Mouse (Mus musculus) mature B cell (primary cell): ENCODE data around the gene Il1r1.

ENCODE experiments used
- in situ Hi-C: fragments of 300-500 bp; cut with MboI; formaldehyde crosslinking; loops from 2 replicates; pipeline ENCODE4 v1.14.3; 2019

Il1r1 gene

DNA sequence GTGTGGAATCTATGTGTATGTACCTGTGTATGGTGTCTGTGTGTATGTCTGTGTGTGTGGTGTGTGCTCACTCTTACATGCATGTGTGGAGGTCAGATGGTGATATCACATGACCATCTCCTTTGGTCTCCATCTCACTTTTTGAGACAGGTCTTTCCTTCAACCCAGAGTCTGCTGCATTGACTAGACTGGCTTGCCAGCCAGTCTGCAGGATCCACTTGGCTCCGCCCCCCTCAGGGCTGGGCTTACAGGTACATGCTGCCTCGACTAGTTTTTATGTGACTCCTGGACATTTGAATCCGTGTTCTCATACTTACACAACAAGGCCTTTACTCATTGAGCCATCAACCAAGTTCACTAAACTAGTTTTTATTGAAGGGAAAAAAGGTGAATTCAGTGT, 6.2 kb downstream of the Il1r1 start:
- in situ Hi-C loops: no loop called here

DNA sequence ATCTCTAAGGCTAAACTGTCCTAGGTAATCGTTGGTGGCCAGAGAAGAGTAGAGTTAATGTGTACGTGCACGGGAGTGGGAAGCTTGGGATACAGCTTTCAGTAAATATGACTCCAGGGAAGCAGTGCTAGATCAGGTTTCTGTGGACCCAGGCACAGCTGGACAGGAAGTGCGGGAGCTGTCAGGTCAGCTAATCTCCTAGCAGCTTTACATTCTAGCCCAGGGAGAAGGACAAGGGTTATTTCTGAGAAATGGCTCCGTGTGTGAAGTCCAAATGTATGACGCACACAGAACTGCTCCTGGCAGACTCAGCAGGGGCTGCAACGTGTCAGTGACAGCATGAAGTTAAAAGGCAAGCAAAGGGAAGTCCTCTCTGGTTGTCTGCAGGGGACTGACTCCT, 8.3 kb downstream of the Il1r1 start:
- in situ Hi-C loops: no loop called here

DNA sequence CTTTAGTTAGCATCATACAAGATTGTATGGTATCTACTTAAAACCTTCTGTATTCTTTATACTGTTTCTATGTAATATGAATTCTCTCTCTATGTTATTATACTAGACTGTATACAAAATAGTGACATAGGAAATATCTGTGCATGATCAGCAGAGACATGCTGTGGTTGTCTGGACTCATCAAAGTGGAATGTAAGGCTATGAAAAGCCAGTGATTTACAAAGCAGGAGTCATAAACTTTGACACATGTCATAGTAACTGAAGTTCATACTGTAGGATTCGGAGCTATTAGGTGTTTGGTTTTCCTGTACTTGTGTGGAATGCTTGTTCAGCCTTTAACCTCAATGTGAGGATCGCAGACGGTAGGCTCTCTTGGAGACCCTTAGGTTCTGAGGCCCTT, 8.7 kb downstream of the Il1r1 start:
- in situ Hi-C loops: no loop called here

DNA sequence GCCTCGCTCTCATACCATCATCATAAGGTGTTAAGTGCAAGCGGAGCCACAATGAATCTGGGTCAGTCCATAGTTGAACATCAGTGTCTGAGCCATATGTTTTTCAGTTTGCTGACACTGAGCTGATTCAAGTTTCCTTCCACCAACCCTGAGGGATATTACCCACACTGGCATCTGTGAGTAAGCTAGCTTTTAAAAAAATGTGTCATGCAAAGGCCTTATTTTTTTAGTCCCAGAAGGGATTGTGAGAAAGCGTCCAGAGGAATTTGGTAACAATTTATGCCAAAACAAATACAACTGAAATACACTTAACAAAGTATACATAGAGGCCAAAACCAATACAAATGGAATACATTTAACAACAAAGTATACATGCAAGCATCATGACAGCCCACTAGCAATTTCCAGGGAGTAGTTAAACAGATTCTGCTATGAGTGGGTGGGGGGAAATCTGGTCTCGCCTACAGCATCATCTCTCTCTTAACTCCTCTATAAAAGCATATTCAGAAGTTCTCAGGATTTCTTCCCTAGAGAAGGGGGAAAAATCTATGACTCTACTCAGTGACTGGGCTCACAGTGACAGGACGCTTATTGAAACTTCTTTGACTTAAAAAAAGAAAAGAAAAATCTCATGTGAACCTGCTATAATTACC, 10.8 kb downstream of the Il1r1 start:
- in situ Hi-C loops: no loop called here

DNA sequence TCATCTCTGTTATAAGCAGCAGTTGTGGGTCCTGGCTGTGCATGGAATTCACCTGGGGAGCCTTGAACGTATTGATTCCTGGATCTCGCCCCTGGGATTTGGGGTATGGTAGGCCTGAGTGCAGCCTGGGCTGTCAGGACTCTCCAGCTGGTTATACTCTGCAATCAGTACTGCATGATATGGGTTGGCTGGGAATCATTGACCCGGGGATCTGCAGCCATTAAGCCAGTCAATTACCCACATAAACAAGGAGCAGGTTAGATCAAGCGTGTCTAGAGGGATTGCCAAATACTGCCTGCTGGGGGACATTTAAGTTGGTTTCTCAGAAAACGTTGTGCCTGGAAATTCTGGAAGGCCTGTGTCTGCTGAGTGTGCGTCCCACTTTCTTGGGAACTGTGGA, 11.8 kb downstream of the Il1r1 start:
- in situ Hi-C loops: no loop called here

DNA sequence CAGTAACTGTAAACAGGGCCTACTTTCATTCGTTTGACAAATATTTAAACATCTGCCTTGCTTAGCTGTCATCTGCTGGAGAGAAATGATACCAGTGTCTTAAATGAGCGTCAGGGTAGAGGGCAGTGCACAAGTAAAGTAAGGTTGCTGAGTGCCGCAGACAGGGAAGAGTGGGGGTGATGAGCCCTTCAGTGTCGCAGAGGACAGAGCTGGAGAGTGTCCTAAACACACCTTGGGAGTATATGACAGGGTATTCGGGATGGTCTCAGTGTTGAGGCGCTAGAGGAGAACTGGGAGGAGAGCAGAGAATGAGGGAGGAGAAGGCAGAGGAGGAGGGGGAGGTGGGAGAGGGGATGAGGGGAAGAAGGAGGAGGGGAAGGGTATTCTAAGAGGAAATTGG, 12.2 kb downstream of the Il1r1 start:
- in situ Hi-C loops: no loop called here

DNA sequence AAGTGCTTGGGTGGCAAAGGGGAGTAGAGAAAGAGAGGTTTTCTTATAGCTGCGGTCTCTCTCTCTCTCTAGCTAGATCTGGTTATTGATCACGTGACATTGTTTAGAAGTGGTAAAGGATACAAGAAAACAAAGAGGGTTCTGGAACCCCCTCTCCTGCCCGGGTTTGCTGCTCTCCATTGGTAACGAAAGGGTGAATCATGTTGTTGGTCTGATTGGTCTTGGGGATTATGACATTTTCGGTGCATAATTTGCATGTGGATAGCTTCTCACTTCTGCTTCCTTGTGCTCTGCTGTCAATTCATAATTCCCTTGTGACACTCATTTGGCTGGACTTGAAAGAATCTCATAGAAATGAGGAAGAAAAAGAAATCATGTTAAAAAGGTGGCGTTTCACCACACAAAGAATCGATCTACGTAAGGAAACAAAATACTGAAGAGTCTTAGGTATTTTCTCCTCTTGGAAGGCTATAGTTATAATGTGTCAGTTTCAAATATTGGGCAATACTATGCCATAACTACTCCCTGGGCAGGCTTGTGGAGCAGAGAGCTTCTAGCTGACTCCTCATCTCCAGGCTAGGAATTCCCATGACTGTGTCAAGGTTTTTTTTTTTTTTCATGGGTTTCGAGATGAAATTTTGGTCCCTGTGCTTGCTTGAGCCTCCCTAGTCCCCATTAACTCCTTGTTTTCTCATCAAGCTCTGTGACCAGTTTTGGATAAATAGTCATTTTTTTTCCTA, 15.6 kb downstream of the Il1r1 start:
- in situ Hi-C loops: no loop called here

DNA sequence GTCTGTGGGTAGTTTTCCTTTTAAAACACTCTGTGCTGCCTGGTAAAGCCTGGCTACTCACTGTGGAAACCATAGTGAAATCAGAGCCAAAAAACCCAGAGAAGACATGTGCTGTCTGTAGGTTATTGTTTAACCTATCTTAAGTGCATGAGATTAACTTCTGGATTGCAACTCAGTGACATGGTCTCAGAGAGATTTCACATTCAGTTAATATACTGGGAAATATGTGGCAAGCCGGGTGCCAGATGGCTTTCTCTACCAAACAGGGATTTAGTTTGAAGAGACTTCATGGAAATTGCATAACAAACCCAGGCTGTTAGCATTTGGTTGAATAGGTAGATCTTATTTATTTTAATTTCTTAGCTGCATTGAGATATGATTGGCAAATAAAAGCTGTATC, 17.8 kb downstream of the Il1r1 start:
- in situ Hi-C loops: no loop called here

DNA sequence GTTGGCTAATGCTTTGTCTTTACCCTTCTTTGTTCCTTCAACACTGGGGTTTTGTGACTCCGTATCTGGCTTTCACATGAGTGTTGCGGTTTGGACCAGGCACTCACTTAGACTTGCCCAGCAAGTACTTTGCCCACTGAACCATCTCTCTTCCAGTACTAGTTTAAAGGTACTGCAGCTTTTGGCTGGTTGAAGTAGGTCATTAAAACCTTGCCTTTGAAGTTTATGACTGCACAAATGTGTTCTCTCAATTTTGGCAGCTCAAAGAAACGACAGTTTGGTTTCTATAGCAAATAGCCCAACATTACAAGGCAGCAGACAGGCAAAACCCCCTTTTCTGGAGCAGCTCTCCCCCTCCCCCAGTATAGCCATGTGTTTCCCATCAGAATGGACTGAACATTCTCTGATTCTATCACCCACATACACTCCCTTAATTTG, 18.7 kb downstream of the Il1r1 start:
- in situ Hi-C loops: no loop called here

DNA sequence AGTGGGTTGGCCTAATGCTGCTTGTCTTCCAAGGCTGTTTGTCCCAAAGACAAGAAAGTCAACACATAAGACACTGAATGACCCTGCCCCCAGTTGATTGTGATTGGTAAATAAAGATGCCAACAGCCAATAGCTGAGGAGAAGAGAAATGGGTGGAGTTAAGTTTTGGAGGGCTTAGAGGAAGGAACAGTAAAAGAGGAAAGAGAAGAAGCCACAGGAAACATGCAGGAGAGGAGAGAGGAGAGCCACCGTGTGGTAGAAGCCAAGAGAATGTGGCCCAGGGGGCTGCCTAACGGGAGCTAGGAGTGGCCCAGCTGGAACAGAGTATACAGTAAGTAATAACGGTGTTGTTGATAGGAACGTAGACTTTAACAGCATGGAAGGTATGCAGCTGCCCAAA, 25.5 kb downstream of the Il1r1 start:
- in situ Hi-C loops: no loop called here

DNA sequence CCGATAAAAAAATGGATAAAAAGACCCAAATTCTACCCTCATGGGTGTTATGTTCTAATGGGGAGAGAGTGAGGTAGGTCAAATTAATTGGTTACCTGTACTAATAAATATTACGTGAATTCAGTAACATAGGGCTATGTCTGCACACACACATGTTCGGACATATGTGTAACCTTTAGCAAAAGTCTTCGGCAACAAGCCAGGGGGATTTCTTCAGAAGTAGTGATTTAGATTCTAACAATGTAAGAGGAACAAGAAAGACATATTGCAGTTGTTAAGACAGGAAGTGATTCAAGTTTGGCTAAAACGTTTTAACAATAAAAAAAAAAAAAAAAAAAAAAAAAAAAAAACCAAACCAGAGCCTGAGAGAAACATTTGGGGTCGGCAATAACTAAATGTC, 27.6 kb downstream of the Il1r1 start:
- in situ Hi-C loops: no loop called here

DNA sequence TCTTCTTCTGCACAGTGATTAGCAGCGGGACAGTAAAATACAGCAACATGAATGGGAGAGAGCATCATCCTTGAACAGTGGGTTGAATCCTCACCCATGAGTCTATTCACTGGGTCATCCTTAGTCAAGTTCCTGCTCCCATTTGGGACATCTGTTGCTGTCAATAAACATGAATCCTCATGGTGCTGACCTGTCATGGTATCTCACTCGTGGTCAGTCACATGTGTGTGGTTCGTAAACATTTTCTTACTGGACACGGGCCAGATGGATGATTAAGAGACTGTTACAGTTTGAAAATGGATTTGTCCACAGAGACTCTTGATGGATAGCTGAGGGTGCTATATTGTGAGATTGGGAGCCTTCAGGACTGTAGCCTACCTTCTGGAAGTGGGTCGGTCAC, 29.1 kb downstream of the Il1r1 start:
- in situ Hi-C loops: no loop called here

DNA sequence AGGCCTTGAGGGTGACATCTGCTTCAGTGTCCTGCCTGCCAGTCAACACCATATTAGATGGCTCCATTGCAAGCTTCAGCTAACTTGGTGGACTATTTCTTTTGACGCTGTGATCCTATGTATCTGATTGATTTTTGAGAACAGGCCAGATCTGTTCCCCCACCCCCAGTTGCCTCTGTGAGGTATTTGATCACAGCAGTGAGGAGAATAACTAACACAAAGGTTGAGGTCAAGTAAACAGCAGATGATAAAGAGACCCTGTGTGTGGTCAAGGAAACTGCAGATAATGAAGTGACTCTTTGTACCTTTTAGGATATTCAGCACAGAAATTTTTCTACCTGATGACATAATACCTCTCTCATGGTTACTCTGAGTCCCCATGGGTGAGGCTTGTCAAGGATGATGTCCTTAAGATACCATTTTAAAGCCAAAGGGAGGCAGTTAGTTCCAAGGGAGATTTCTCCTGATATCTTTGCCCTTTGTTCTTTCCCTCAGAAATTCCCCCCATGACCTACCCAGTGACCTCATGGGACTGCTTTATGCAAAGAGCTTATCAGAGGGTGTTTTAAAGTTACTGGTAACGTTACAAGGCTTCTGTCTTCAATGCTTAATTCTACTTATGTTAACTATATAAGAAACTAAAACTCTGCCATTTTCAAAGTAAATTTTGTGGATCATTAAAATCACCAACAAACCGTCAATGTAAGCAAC, 29.6 kb downstream of the Il1r1 start:
- in situ Hi-C loops: no loop called here

DNA sequence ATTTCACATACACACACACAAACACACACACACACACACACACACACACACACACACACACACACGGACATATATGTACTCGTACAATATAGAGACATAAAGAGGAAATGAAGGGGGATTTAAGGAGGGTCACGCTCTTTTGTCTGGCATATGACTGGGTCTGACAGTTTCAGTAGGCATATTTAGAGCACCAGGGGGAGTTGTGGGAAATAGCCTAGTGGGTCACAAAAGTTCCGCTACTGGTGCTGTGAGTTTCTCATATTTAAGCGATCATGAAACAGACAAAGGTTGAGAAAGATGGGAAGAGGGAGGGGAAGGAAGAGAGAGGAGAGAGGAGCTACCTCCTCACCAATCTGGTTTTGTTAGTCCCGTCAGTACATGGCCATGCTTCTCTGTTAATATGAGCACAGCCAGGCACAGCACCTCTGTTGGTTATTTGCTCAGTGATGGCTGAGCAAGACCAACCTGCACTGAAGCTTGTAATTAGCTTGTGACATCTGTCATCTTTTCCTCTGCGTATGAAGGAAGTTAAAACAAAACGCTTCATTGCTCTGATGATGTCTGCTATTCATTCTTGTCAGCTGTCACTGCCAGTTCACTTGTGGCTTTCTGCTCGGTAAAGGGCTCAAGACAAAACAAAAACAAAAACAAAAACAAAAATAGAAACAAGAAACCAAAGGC, 37.7 kb downstream of the Il1r1 start:
- in situ Hi-C loops: no loop called here

DNA sequence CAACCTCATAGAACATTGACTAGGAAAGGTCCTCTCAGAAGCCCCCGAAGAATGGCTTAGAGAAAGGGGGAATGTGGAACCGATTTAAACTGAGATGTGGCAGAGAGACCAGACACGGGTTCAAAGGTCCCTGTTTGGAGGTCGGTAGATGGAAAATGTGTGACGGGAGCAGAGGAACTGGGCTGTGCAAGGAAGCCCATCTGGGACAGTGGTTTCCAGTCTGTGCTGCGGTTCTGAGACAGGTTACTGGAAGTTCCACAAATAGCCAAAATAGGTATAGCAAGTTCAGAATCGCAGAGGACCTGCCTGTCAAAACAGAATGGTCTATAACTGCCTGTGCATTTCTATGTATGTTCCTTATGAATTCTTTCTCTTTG, 38.2 kb downstream of the Il1r1 start:
- in situ Hi-C loops: no loop called here

DNA sequence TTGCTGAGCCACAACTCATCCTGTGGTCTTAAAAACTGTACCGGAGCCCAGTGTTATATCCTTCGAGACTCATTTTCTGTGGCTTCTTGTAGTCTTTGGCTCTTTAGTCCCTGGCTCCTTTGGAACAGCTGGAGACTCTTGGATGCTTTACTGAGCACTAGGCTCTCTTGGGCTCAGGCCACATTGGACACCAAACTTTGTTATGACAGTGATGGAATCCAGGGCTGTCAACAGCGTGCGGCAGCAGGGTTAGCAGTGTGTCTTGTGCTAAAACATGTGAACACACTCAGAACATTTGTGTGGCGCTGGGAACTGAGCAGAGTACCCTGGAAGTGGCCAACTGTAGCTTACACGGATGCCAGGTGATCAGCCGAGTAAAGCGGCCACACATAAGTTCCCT, 38.8 kb downstream of the Il1r1 start:
- in situ Hi-C loops: no loop called here

DNA sequence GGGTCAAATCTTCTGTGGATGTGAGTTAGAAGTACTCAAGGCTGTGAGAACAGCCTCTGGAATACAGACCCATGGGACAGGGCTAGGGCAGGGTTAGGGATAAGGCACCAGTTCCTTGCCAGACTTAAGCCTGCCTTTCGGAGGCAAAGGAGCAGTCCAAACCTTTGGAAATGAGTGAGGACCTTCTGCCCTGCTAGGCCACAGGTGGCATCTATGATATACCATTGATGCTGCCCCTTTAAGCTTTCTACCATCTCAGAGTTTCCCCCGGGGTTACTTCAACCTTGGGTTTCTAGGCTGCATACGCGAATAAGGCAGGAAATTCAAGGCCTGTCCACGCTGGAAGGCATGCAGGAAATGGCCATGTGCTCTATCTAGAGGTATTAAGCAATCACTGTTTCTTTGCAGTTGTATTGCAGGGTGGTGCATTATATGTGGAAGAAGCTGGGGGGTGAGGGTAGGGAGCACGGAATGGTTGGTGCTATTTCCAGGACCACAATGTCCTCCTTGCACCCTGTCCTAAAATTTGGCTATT, 40.5 kb downstream of the Il1r1 start:
- in situ Hi-C loops: no loop called here

DNA sequence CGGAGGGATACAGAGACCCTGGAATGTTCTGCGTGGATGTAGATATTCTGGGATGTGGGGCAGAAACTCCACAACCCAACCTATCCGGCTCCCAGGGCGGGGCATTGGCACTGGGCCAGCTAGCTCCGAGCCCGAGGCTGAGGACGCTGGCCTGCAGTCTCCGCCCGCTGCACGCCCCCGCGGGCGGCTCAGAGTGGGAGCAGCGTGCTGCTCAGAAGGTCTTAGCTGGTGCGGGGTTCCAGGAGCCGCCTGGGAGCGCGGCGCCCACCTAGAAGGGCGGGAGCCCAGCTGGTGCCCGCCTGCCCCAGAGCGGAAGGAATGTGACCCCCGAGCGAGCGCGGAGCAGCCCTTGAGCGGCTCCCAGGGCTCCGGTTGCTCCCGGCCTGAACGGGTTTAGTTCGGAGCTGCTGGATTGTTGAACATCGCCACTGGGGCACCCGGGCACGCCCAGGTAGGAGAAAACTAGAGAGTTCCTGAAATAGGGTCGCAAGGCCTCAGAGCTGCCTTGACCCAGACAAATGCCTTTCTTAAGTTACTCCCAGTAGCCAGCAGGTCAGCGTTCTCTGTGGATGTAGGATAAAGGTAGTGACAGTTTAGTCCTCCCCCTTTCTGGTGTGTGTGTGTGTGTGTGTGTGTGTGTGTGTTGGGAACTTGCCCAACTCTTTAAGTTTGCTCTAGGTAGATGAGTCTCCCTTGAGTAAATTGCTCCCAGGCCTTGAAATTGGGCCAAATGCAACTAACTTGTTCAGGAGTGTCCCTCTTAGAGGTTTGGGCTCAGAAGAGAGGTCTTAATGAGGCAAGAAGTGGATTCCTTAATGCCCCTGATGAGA, 41.8 kb downstream of the Il1r1 start:
- in situ Hi-C loops: no loop called here

DNA sequence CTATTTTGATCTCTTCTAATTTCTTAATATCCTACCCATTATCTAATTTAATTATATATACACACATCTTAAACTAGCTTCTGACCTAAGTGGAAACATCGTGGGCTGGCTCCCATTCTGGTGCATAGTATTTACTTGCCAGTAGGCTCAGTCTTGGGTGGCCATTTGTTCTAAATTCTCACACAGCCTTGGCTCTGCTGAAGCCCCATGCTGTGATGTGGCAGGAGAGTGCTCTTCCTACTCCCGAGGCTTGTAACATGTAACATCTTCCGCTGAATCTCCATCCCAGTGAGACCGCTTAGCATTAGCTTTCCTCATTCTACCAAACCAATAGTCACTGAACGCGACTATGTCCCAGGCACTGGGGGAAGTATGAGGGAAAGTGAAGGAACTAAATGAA, 43.0 kb downstream of the Il1r1 start:
- in situ Hi-C loops: no loop called here

DNA sequence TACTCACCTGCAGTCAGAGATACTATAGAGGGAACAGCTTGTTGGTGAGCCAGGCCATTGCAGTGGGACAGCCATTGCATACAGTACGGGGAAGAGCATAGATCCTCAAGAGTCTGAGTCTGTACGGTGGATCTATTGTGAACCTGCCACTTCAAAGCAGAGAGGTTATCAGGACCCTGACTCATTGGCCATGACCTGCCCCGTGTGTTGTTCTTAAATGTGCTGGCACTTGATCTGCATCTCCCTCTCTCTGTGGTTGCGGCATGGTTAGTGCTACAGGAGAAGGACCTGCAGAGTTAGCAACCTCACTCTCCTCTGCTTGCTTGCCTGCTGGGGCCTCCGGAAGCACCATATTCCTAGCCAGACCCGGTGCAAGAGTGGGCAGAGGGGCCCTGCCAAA, 43.7 kb downstream of the Il1r1 start:
- in situ Hi-C loops: no loop called here

DNA sequence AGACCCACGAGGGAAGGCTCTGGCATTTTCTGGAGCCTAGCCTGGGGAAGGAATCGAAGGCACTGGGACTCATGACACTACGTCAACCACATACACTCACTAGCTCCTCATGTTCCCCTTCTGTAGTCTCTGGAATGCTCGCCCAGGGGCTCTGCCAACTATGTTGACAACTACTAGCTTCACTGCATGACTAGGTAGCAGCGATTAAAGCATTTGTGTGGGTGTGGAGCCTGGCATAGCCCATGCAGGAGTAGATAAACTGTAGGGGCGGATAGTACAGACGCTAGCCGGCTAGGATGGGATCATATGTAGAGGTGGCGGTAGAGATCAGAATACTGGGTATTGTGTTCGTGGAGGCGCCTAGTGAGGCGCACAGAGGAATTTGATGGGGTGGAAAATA, 45.5 kb downstream of the Il1r1 start:
- in situ Hi-C loops: no loop called here

DNA sequence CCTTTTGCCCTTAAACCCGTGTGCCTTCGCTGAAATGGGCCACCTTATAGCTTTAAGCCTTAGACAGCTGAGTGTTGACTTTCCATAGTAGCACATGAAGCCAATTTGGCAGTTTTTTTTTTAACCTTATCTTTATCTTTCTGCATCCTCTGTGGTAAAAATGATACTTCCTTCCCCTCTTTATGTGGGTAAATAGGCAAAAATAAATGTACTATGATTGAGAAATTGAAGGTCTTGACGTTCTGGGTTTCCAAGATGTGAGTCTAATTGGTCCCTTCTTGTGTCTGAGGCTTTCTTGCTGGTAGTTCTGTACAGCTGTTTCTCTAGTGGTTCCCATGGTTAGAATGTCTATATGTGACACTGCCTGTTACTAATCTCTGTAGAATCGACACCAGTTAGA, 46.2 kb downstream of the Il1r1 start:
- in situ Hi-C loops: no loop called here
